Mouse (Mus musculus) frontal cortex, adult 2 months (tissue): ENCODE data around the gene Ccdc125. TPM values are rescaled to one million over a fixed set of nuclear protein-coding genes. Genes with fewer than 3 reads are reported as not detected.

Experiments used
- DNase-seq, 2 experiments: peaks; one replicate each; pipeline ENCODE4 v3.0.0; 2022; ENCODE audit warnings: low spot score in 1 of 2; ENCODE audit errors: extremely low spot score in 1 of 2
- polyA plus RNA-seq: library from polyadenylated mRNA; depleted of rRNA; stranded (reverse); fragments of >200 nt; gene quantifications from 2 replicates; pipeline ENCODE4 v1.2.3, GENCODE M21; 2012; rRNA removed

Gene Ccdc125
- 0.67 and 0.84 TPM in 2 replicates for polyA plus RNA-seq

DNA sequence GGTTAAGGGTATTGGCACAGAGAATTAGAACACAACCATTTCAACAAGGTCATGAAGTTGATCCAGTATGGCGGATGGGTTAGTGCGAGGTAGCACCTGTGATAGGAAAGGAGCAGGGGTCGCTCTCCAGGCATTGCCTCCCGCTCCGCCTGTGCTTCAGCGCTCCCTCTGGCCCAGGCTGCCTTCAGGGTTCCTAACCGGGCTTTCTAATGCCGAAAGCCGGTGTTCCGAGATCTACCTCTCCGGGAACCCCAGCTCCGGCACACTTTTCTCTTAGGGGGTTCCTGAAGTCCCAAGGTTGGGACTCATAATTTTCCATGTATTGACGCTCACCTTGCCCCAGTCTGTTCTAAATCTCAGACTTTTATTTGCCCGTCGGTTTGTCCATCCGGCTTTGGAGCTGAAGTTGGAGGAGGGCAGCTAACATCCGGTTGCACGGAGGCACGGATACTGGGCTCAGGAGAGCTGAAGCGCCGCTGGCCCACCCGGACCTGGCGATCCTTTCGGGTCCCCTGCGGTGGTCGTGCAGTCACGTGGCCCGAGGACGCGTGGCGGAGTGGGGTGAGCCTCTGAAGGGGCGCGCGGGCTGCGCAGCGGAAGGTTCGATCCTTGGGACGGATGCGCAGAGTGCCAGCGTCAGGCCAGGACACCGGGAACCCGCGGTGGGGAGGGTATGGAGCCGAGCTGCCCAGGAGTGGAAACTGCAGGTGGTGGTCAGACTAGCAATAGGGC is at the start of gene Ccdc125:
Gene Ccdc125, plus strand, starts transcription at position 427 of the 732 bp plus-strand sequence.
- no peak for DNase-seq

GRCm38 (mm10) chr13:100622241-100622640 is 47.3 kb upstream of the Ccdc125 start:
- DNase-seq: no peak

DNA sequence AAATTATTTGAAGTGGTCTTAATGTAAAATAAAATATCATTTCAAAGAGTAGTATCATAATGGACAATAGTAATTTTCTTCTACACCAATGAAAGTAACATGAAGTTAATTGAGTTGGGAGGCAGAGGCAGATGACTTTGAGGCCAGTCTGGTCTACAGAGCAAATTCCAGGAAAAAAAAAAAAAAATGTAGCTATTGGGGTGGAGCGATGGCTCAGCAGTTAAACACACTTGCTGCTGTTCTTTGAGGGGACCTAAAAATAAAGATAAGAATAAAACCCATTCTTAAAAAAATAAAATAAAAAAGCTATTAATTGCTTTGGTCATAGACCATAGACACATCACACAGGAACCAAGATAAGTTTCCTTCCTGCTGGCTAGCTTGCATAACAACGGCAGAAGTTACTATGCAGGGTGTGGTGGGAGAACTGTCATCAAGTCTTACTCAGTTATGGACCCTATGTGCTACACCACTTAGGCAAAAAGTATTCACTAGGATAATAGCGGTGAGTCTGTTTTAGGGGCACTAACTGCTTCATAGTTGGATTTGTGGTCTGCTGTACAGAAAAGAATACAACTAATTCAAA is 35.3 kb upstream of the Ccdc125 start:
- DNase-seq: no peak

DNA sequence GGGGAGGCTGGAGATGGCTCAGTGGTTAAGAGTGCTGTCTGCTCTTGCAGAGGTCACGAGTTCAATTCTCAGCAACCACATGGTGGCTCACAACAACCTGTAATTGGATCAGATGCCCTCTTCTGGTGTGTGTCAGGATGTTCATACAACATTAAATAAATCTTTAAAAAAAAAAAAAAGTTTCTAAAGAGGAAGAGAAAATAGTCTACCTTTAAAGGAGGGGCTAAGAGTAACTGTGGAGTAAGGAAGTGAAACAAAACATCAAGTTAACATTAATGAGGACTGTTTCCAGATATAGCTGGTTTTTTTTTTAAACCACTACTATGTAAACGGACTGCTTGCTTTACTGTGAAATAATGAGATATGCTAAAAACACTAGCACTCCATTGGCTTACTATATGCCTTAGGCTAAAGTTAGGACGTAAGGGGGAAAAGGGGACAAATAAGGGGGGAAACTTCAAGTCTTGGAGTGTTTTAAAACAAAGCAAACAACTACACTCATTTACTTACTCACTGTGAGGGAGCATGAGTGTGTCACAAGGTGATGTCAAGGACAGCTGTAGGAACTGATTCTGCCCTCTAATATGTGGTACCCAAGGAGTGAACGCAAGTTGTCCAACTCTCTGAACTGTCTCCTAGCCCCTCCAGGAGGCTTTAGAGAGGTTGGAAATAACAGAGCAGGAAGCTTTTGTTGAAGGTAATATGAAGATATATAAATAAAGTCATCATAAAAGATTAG is 26.9 kb upstream of the Ccdc125 start:
- DNase-seq: no peak

GRCm38 (mm10) chr13:100648223-100648622 is 21.3 kb upstream of the Ccdc125 start:
- DNase-seq: no peak

- DNase-seq: peak; percentile 84 to 97
Observed at GRCm38 (mm10) chr13:100650550-100651438, 18.7 kb upstream of the Ccdc125 start, which contains the start of the genes Ak6 and Rad17. Gene Ak6, plus strand, starts transcription at chr13:100650979. Gene Rad17, minus strand, starts transcription at chr13:100651051.

GRCm38 (mm10) chr13:100651439-100652186 is 17.9 kb upstream of the Ccdc125 start, which contains the start of gene Taf9:
Gene Taf9, plus strand, starts transcription at chr13:100651579.
- DNase-seq: peak in 1 of 2 experiments; percentile 12

DNA sequence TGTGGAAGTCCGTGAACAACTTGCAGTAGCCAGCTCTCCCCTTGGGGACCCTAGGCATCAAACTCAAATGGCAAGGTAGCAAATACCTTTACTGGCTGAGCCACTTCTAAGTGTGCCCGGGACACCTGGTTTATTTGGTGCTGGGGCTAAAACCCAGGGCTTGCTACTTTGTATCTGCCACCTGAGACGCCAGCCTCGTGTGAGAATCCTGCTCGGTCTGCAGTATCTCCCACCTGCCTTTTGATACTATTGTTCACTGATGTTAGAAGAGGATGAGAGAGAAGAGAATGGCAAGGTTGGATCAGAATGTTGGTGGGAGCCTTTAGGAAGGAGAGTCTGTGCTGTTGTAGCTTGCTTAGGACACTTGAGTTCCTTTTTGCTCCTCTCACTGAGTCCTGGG is 11.4 kb upstream of the Ccdc125 start:
- no peak for DNase-seq

- peak in 1 of 2 experiments; percentile 76 for DNase-seq
Observed at GRCm38 (mm10) chr13:100659864-100660456, 9.6 kb upstream of the Ccdc125 start.

- DNase-seq: no peak
Observed at GRCm38 (mm10) chr13:100670181-100670741, 744 bp downstream of the Ccdc125 start.

GRCm38 (mm10) chr13:100675936-100676635 is 6.6 kb downstream of the Ccdc125 start:
- DNase-seq: no peak

DNA sequence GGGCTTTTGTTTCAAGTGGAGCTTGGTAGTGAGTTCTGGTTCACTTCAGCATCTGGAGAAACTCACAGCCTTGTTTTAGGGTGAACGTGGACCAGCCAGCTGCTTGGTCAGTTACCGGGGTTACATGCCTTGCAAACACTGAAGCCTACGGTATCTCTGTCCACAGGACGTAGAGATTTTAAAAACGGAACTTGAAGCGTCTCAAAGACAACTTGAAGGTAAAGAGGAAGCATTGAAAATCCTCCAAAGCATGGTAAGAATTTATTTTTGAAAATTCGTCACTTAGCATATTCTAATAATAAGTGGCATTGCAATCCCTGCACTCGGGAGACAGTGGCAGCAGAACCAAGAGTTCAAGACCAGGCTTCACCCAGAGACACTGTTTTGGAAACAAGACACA is 12.1 kb downstream of the Ccdc125 start:
- DNase-seq: no peak

DNA sequence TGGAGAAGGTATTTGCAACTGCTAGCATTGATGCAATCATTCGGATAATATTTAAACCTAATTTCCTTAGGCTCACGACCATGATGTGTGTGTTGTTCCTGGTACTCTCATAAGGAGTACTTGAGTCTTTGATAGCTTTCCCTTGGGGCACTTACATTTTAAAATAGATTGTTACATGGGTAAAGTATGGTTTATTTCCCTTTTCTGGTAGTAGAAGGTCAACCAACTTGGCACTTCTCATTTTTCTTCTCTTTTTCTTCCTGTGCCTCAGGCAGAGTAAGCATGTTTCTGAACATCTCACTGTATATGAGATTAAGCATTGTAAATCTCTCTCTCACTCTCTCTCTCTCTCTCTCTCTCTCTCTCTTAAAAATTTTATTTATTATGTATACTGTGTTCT is 13.3 kb downstream of the Ccdc125 start:
- DNase-seq: no peak

DNA sequence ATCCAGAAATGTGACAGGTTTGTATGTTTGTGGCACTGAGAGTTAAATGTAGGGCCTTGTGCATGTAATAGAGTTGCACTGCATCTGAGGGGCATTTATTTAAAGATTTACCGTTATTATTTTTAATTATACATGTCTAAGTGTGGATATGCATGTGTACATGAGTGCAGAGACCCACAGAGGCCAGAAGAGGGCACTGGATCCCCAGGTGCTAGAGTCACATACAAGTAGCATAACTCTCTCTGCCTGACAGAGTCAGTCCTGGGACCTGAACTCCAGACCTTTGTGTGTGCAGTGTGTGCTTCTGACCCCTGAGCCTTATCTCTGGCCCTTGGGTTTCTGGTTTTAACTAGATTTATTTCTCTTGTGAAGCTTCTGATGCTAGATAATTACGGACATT is 14.8 kb downstream of the Ccdc125 start:
- no peak for DNase-seq

GRCm38 (mm10) chr13:100687513-100687912 is 18.0 kb downstream of the Ccdc125 start:
- no peak for DNase-seq

GRCm38 (mm10) chr13:100697541-100697940 is 28.0 kb downstream of the Ccdc125 start:
- no peak for DNase-seq

DNA sequence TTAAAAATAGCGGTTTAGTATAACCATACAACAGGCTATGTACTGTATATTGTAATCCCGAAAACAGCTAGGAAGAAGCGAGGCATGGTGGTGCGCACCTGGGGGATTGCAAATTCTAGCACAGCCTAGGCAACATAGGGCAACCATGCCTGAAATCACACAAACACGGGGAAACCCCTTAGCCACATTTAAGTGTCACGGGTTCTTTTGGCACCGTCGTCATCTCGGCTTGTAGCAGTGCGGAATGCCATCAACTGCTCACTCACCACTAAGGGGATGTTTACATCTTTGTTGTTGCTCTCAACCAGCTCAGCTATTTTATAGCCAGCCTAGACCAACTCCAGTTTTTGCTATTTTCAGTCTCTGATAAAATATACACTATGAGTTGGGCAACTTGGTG is 29.3 kb downstream of the Ccdc125 start:
- DNase-seq: no peak

- DNase-seq: no peak
Observed at GRCm38 (mm10) chr13:100703468-100703867, 34.0 kb downstream of the Ccdc125 start.
